Mouse (Mus musculus) spleen, adult 2 months (tissue): ENCODE results near the gene Map3k21. TPM values are rescaled to one million over a fixed set of nuclear protein-coding genes. Genes with fewer than 3 reads are reported as not detected.

Experiments
- DNase-seq, 2 experiments: peaks; one replicate each; pipeline versions ENCODE4 v3.0.0 to v3.0.0-alpha.2; 2012 to 2021; ENCODE audit warnings: low spot score in 2 of 2, low read depth in 1 of 2
- H3K27ac ChIP-seq: fragments of 200-500 bp; 2 replicates; pipeline ENCODE4 v1.5.1; 2012; ENCODE audit warnings: low read length, inconsistent platforms; ENCODE audit not compliant: insufficient read depth
- H3K27me3 ChIP-seq: fragments of 200-500 bp; 2 replicates; pipeline ENCODE4 v1.6.1; 2012; ENCODE audit warnings: mild to moderate bottlenecking, moderate library complexity, low read length, inconsistent platforms; ENCODE audit not compliant: control insufficient read depth, insufficient read depth
- H3K36me3 ChIP-seq: fragments of 200-500 bp; 2 replicates; pipeline ENCODE4 v1.6.1; 2012; ENCODE audit warnings: mild to moderate bottlenecking, low read length, inconsistent platforms; ENCODE audit not compliant: control insufficient read depth, insufficient read depth
- H3K4me1 ChIP-seq: fragments of 200-500 bp; 2 replicates; pipeline ENCODE4 v1.6.1; 2011; ENCODE audit warnings: inconsistent platforms; ENCODE audit not compliant: control insufficient read depth, insufficient read depth, insufficient read length
- H3K4me3 ChIP-seq: fragments of 200-500 bp; 2 replicates; pipeline ENCODE4 v1.5.1; 2011; ENCODE audit warnings: mild to moderate bottlenecking, inconsistent platforms; ENCODE audit not compliant: insufficient read depth, insufficient read length; ENCODE audit errors: extremely low read depth
- CTCF ChIP-seq: fragments of 200-500 bp; IDR thresholded peaks from 2 replicates; pipeline ENCODE4 v1.5.1; 2011; ENCODE audit warnings: mild to moderate bottlenecking, inconsistent platforms; ENCODE audit not compliant: insufficient read depth, insufficient read length, insufficient replicate concordance; ENCODE audit errors: extremely low read depth
- POLR2A ChIP-seq: fragments of 200-500 bp; IDR thresholded peaks from 2 replicates; pipeline ENCODE4 v1.6.1; 2011; ENCODE audit warnings: low read depth, low read length, inconsistent platforms
- WGBS: fragments of 180-500 bp; shearing (Covaris S2); methylation state at CpG from one replicate; pipeline ENCODE4 v1.1.7; 2018; 5-methylcytosine and 5-hydroxymethylcytosine counted together
- polyA plus RNA-seq: library from polyadenylated mRNA; depleted of rRNA; stranded (reverse); fragments of >200 nt; gene quantifications from 2 replicates; pipeline ENCODE4 v1.2.3, GENCODE M21; 2012

Map3k21 gene
- polyA plus RNA-seq, 1 experiment: 0.06 TPM

DNA sequence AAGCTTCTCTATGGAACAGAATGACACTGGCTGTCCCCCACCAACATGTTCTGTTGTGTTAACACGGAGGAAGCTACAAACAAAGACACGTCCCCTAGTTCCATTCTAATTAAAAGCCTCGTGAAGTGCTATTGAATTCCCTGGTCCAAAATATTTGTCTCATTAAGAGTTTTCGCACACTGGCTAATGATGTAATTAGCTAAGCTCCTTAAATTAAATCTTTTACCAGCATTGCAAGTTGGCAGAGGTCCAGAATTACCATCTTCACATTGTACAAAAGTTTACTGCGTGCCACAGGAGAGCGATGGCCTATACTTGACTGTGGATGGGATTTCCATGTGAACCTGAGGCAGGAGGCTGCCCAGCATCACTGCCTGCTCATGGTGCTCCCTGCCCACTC lies 51.5 kb downstream of the Map3k21 start:
- TF ChIP-seq CTCF (no peak), POLR2A (no peak)
- no peak overlapping the region for H3K4me3 ChIP-seq
- 88% methylated on average over 6 of the region's 6 CpGs for WGBS
- no peak for DNase-seq
- no peaks in the 10 kb centered on the region for H3K36me3 ChIP-seq
- no peaks in the 10 kb centered on the region for H3K4me1 ChIP-seq
- H3K27ac ChIP-seq: no peak overlapping the region
- H3K27me3 ChIP-seq: 0 out of 2 replicates have a peak, but pooled peaks cover 1% of the 10 kb centered on the region

DNA sequence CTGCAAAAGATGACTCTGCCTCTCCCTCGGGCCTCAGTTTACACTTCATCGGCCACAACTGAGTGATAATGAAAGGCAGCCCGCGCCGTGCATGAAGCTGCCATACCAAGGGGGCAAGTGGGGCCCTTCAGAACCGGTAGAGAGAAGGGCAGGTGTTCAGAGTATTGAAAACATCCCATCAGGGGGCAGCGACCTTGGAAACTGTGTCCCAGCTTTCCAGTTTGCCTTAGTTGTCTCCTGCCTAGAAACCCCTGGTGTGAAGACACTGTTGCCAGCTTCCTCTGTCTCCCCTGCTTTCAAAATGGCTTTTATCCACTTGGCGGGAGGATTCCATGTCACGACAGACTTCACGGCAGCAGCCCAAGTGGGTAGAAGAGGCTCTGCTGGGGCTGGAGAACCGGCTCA lies 53.6 kb downstream of the Map3k21 start:
- WGBS: 20% methylated on average over 11 of the region's 11 CpGs
- TF ChIP-seq CTCF (no peak), POLR2A (no peak)
- no peak overlapping the region for H3K4me3 ChIP-seq
- H3K27me3 ChIP-seq: 0 out of 2 replicates have a peak, but pooled peaks cover 1% of the 10 kb centered on the region
- no peak for DNase-seq
- no peaks in the 10 kb centered on the region for H3K4me1 ChIP-seq
- H3K36me3 ChIP-seq: no peaks in the 10 kb centered on the region
- no peak overlapping the region for H3K27ac ChIP-seq

DNA sequence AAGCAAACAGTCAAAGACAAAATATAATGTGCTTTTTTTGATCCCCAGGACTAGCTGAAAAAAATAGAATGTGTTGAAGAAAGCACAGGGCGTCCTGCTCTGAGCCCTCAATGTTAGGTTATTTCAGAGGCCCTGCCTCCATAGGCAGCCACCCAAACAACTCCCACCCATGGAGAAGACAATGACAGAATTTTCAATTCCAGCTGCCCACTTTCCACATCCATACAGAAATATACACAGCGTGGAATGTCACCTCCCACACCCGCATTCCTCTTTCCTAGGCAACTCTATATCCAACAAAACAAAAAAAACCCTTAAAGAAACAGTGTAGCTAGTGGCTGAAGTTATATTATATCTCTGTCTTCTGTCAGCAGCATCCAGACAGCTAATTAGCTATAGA lies 61.1 kb downstream of the Map3k21 start:
- Histone ChIP-seq H3K27ac (no peak overlapping the region), H3K4me3 (no peak overlapping the region), H3K4me1 (no peaks in the 10 kb centered on the region), H3K36me3 (no peaks in the 10 kb centered on the region), H3K27me3 (no peaks in the 10 kb centered on the region)
- DNase-seq: no peak
- 90% methylated on average over 3 of the region's 3 CpGs for WGBS
- TF ChIP-seq CTCF: no peak
- no peak for TF ChIP-seq POLR2A

DNA sequence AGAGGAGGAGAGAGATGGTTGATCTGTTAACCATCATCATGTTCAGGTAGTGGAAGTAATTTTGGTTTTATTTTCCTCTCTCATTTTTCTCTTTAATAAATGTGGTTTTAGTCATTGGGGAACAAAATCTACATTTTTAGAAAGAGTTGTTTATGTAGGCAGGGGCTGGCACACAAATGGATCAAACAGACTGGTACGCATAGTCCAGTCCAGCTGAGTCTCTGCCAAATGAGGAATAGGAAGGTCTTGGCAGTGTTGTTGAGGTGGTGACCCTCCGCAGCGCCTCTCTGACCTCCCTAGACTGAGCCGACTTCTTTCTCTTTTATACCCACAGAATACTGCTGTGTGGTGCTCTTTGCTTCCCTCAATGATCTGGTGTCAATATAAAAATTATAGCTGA lies 65.7 kb downstream of the Map3k21 start:
- TF ChIP-seq POLR2A (no peak), CTCF (no peak)
- H3K4me1 ChIP-seq: no peaks in the 10 kb centered on the region
- WGBS: 79% methylated on average over 4 of the region's 4 CpGs

DNA sequence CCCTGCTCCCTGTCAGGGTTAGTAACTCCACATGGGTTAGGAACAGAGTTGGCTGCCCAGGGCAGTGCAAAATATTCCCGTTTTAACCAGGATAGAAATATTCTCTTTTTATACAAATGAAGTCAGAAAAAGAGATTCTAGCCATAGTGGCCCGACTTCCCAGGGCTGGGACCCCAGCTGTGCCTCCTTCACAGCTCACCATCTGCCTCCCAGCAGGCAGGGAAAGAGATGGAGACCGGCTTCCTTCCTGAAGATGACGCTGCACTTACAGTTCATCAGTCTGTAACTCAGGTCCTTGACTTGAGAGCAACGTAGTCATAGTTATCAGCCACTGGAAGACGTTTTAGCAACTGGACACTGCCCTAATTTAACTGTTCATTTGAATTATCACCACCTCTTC lies 70.6 kb downstream of the Map3k21 start:
- DNase-seq: no peak
- WGBS: 14% methylated on average over 6 of the region's 6 CpGs
- no peak overlapping the region for H3K4me3 ChIP-seq
- no peaks in the 10 kb centered on the region for H3K36me3 ChIP-seq
- H3K4me1 ChIP-seq: no peaks in the 10 kb centered on the region
- no peaks in the 10 kb centered on the region for H3K27me3 ChIP-seq
- TF ChIP-seq CTCF: no peak
- no peak for TF ChIP-seq POLR2A
- no peak overlapping the region for H3K27ac ChIP-seq

More for the DNA sequence above, 65.7 kb downstream of the Map3k21 start:
- H3K36me3 ChIP-seq: no peaks in the 10 kb centered on the region
- H3K4me3 ChIP-seq: no peak overlapping the region
- no peak for DNase-seq
- no peaks in the 10 kb centered on the region for H3K27me3 ChIP-seq
- H3K27ac ChIP-seq: no peak overlapping the region

DNA sequence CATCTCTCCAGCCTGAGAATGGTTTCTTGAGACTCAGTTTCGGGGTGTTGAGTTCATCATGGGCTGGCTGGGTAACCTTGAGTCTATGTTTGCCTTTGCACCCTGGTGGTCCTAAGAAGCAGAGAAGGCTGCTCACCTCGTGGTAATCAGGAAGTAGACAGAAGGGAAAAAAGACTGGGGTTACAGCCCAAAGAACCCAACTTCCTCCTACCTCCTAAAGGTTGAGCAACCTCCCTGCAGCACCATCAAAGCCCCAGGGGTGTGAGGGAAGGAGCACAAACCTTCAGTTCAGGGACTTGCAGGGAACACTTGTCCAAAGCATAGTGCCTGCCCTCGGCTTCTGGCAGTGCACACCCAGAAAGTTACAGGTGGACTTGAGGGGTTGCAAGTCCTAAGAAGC lies 73.3 kb downstream of the Map3k21 start:
- WGBS: 38% methylated on average over 3 of the region's 3 CpGs
- Histone ChIP-seq H3K4me1 (no peaks in the 10 kb centered on the region), H3K27ac (no peak overlapping the region), H3K36me3 (no peaks in the 10 kb centered on the region), H3K4me3 (no peak overlapping the region), H3K27me3 (no peaks in the 10 kb centered on the region)
- DNase-seq: no peak
- TF ChIP-seq POLR2A (no peak), CTCF (no peak)

DNA sequence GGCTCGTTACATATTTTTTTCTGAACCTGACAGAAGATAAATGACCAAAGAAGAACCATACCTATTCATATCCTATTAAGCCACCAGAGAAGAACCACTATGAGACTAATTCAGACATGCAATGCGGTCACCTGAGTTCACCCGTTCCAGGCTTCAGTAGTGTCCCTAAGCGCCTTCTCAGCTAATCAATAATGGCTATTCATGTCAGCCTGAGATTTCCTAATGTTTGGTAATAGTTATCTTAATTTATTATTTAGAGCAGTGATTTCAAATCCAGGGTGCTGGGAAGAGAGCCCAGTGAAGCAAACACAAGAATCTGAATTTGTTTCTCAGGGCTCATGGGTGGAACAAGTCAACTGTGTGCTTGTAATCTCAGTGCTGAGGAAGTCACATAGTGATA lies 73.9 kb downstream of the Map3k21 start:
- H3K27ac ChIP-seq: no peak overlapping the region
- 92% methylated on average over 4 of the region's 4 CpGs for WGBS
- no peaks in the 10 kb centered on the region for H3K27me3 ChIP-seq
- no peak overlapping the region for H3K4me3 ChIP-seq
- no peaks in the 10 kb centered on the region for H3K4me1 ChIP-seq
- no peaks in the 10 kb centered on the region for H3K36me3 ChIP-seq
- TF ChIP-seq POLR2A (no peak), CTCF (no peak)
- no peak for DNase-seq

DNA sequence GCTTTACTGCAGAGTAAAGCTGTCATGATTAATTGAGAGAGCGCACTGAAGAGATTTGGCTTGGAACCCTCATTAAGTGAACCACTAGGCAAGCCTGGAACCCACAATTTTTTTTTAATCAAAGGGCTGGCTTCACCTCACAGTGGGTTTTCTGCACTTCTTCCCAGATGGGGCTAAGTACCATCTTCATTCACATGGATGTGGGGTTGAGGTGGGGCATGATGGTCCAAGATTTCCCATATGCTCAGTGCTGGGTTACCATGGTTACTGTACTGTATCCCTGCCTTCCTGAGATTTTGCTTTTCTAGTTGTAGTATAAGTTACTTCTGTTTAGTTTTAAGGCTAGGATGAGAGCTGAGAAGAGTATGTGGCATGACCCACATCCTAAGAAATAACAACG lies 75.1 kb downstream of the Map3k21 start:
- no peak overlapping the region for H3K27ac ChIP-seq
- TF ChIP-seq CTCF (no peak), POLR2A (no peak)
- H3K36me3 ChIP-seq: no peaks in the 10 kb centered on the region
- no peaks in the 10 kb centered on the region for H3K27me3 ChIP-seq
- DNase-seq: no peak
- 94% methylated on average over 2 of the region's 2 CpGs for WGBS
- H3K4me1 ChIP-seq: no peaks in the 10 kb centered on the region
- no peak overlapping the region for H3K4me3 ChIP-seq
